Mouse (Mus musculus) ES-Bruce4 (cell line): ENCODE results near the gene Zdhhc7. TPM values are rescaled to one million over a fixed set of nuclear protein-coding genes. Genes with fewer than 3 reads are reported as not detected.

Experiments
- H3K27ac ChIP-seq: 2 replicates; pipeline ENCODE4 v1.5.1; 2012; ENCODE audit warnings: low read length, inconsistent platforms; ENCODE audit not compliant: insufficient read depth
- H3K27me3 ChIP-seq: 2 replicates; pipeline ENCODE4 v1.6.1; 2012; ENCODE audit warnings: mild to moderate bottlenecking, low read length, inconsistent platforms; ENCODE audit not compliant: control insufficient read depth, poor library complexity, insufficient read depth, severe bottlenecking
- H3K36me3 ChIP-seq: 2 replicates; pipeline ENCODE4 v1.6.1; 2012; ENCODE audit warnings: inconsistent platforms, mild to moderate bottlenecking, low read length, moderate library complexity; ENCODE audit not compliant: control insufficient read depth, poor library complexity, insufficient read depth, severe bottlenecking
- H3K4me1 ChIP-seq: one replicate; pipeline ENCODE4 v1.8.1; 2011; ENCODE audit warnings: low read length; ENCODE audit not compliant: control insufficient read depth, insufficient read depth
- H3K4me3 ChIP-seq: 2 replicates; pipeline ENCODE4 v1.5.1; 2011; ENCODE audit warnings: low read depth, mild to moderate bottlenecking, low read length
- H3K9ac ChIP-seq: 2 replicates; pipeline ENCODE4 v1.6.1; 2012; ENCODE audit warnings: low read depth, mild to moderate bottlenecking, inconsistent platforms; ENCODE audit not compliant: poor library complexity, severe bottlenecking
- H3K9me3 ChIP-seq: replicated peaks from 2 replicates; pipeline ENCODE4 v1.6.1; 2012; ENCODE audit warnings: mild to moderate bottlenecking, low read length, inconsistent platforms; ENCODE audit not compliant: control insufficient read depth, poor library complexity, insufficient read depth, severe bottlenecking
- CTCF ChIP-seq: IDR thresholded peaks from one replicate; pipeline ENCODE4 v1.8.1; 2011; ENCODE audit warnings: low read depth, low read length
- EP300 ChIP-seq: IDR thresholded peaks from 2 replicates; pipeline ENCODE4 v1.6.1; 2011; ENCODE audit warnings: low read depth, low read length; ENCODE audit not compliant: insufficient read depth
- POLR2A ChIP-seq: IDR thresholded peaks from one replicate; pipeline ENCODE4 v1.8.1; 2011; ENCODE audit warnings: low read length; ENCODE audit not compliant: insufficient read depth
- polyA plus RNA-seq: library from polyadenylated mRNA; stranded (reverse); fragments of >200 nt; gene quantifications from 2 replicates; pipeline ENCODE4 v1.2.4, GENCODE M21; 2011; ENCODE audit warnings: low read depth; ENCODE audit not compliant: missing spikeins, insufficient read depth, insufficient read length

Zdhhc7 gene
- polyA plus RNA-seq, 1 experiment, result 17.1 TPM

DNA sequence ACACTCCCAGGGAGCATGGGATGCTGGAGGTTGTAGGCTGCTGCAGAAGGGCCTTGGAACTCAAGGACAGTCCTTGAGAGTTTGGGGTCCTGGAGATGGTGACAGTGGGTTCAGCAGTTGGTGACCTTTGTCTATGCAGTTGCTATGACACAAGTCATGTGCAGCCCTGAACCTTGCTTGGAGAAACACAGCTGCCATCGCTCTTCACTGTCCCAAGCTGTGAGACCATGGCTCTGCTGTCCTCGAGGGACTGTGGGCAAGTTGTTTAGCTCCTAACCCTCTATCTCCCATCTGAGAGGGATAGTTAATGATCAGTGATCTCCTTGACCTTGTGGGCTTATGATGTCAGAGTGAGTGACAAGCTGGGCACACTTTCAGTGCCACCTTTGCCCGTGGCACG is 64.7 kb downstream of the Zdhhc7 start:
- Histone ChIP-seq H3K4me1 (peaks cover 2% of the 10 kb centered on the region), H3K36me3 (no peaks in the 10 kb centered on the region), H3K9me3 (no peaks in the 10 kb centered on the region), H3K27me3 (no peaks in the 10 kb centered on the region), H3K4me3 (no peak overlapping the region), H3K27ac (no peak overlapping the region), H3K9ac (no peak overlapping the region)
- TF ChIP-seq POLR2A, result no peak
- TF ChIP-seq CTCF, result no peak
- no peak for TF ChIP-seq EP300

DNA sequence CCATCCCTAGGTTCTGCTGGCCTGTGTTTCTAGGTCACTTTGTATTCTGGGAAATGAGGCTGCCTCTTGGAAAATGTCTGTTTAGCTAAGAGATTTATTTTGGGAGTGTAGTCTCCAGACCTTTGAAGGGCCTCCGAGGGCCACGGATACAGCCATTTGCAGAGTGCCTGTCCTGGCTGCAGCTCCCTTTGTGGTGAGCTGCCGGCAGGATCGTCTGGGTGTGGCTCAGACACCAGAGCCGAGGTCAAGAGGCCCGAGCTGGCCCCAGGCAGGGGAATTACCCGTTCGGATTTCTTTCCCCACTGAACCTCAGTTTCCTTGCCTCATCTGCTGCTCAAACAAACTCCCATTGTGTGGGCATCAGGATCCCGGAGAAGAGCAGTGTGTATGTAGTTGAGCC is 65.2 kb downstream of the Zdhhc7 start:
- H3K9me3 ChIP-seq, result no peaks in the 10 kb centered on the region
- H3K9ac ChIP-seq, result no peak overlapping the region
- H3K27me3 ChIP-seq, result no peaks in the 10 kb centered on the region
- no peak overlapping the region for H3K4me3 ChIP-seq
- peaks cover 2% of the 10 kb centered on the region for H3K4me1 ChIP-seq
- TF ChIP-seq POLR2A (no peak), EP300 (0 out of 2 replicates have a peak, but pooled peaks have one; percentile 3)
- no peak overlapping the region for H3K27ac ChIP-seq
- H3K36me3 ChIP-seq, result no peaks in the 10 kb centered on the region

DNA sequence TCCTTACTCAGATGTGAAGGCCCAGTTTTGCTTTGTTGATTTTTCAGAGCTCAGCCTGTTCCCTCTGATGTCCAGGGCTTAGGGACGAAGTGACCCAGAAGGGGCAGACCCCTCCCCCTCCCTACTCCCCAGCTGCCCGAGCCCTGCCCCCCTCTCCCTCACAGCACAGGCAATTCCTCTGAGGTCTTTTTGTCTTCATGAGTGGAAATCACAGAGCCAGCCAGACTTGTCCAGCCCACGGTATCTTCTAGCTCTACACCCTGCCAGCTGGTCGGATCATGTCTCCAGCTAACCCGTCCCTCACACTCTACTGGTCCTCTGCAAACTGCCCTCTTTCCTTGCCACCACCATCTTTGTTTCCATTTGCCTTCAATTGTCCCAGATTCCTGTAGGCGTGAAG is 66.8 kb downstream of the Zdhhc7 start:
- Histone ChIP-seq H3K27ac (no peak overlapping the region), H3K4me1 (peaks cover 2% of the 10 kb centered on the region)
- TF ChIP-seq CTCF (no peak), EP300 (no peak), POLR2A (no peak)

DNA sequence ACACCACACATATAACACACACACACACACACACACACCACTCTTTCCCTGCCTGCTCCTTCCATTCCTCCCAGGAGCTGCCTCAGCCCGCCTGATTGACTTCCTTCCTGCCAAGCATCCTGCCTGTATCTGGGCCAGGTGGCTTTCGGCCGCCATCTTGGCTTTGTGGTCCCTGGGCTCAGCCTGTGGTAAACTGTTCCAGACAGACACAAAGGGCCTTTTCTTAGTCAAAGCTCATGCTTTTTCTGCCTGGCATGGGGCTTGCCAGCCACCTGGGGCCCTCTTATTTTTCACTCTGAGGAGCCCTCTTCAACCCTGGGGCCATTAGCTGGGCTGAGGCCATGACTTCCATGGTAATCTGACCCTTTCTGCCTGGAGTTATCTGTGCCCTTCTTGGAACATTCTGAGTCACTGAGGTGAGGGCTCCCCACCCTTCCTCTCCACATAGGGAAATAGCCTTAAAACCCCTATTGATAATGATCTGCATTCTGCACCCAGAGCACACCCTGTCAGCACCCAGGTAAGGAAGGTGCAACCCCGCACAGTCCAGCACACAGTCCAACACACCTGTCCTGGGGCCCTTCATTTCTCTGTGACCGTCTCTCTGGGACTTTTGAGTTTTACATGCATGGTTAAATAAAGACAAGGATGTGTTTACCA is 68.6 kb downstream of the Zdhhc7 start:
- TF ChIP-seq EP300 (no peak), CTCF (no peak), POLR2A (no peak)
- peaks cover 2% of the 10 kb centered on the region for H3K4me1 ChIP-seq
- no peaks in the 10 kb centered on the region for H3K27me3 ChIP-seq
- no peak overlapping the region for H3K9ac ChIP-seq
- H3K4me3 ChIP-seq, result no peak overlapping the region
- H3K27ac ChIP-seq, result no peak overlapping the region
- no peaks in the 10 kb centered on the region for H3K9me3 ChIP-seq
- no peaks in the 10 kb centered on the region for H3K36me3 ChIP-seq

More for the DNA sequence above, 66.8 kb downstream of the Zdhhc7 start:
- H3K36me3 ChIP-seq, result no peaks in the 10 kb centered on the region
- H3K9me3 ChIP-seq, result no peaks in the 10 kb centered on the region
- H3K27me3 ChIP-seq, result no peaks in the 10 kb centered on the region
- no peak overlapping the region for H3K9ac ChIP-seq
- H3K4me3 ChIP-seq, result no peak overlapping the region

Other genes starting within 250 kb of the Zdhhc7 start
- gene Klhl36, start 239.2 kb downstream of the Zdhhc7 start, polyA plus RNA-seq, result 3.0 and 3.2 TPM in 2 replicates
- 322 and 385 TPM in 2 replicates for gene Usp10, start 191.1 kb downstream of the Zdhhc7 start, polyA plus RNA-seq
- 28.1 and 32.5 TPM in 2 replicates for gene Gm20388, start 190.6 kb downstream of the Zdhhc7 start, polyA plus RNA-seq
- gene Crispld2, start 109.0 kb downstream of the Zdhhc7 start, polyA plus RNA-seq, result 0.84 and 1.3 TPM in 2 replicates
- gene 6430548M08Rik, start 12.7 kb upstream of the Zdhhc7 start, polyA plus RNA-seq, result 0.18 and 0.38 TPM in 2 replicates
- gene Fam92b, start 76.0 kb upstream of the Zdhhc7 start, polyA plus RNA-seq, result not detected in 2 replicates
- gene Gse1, start 127.0 kb upstream of the Zdhhc7 start, polyA plus RNA-seq, result 20.7 and 31.8 TPM in 2 replicates